In the genomic region with DNA sequence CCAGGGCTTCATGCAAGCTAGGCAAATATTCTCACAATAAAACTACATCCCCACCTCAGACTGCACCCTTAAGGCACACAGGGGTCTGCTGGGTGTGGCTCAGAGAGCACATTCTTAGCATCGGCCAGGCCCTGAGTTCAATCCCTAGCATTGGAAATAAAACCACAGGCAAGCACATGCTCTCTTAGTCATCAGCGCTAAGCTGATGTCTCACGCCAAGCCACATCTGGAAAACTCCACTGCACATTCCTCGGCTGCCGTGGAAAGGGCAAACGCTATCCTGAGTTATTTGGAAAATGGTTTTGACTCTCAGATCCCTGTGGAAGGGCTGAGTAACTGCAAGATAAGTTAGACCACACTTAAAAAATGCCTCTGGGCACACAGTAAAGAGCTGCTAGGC, we compare ENCODE assay signal across 2 mouse cellular contexts.
TF ChIP-seq lines count a peak whose summit lies in the region.

No protein-coding gene starts in this region.

TF ChIP-seq in C2C12, 6 proteins besides CTCF, POLR2A, EP300 and RAD21:
- peak; percentile 84 for TF ChIP-seq USF1 (IDR thresholded peaks at IDR 0.05; ENCODE audit: low read depth)
- peak; percentile 1 for TF ChIP-seq CEBPB (IDR thresholded peaks at IDR 0.05; ENCODE audit: low read depth)
- peak; percentile 81 for TF ChIP-seq MYOD1 (IDR thresholded peaks at IDR 0.05; ENCODE audit: control insufficient read depth, insufficient read length, low read depth)
- peak; percentile 94 for TF ChIP-seq FOSL1 (IDR thresholded peaks at IDR 0.05; ENCODE audit: insufficient read depth, low read length, poor library complexity, severe bottlenecking)
- peak; percentile 97 for TF ChIP-seq MAX (IDR thresholded peaks at IDR 0.05)
- no peak for TF ChIP-seq MYOG (IDR thresholded peaks at IDR 0.05; ENCODE audit: control insufficient read depth, extremely low read depth, insufficient read length)

TF ChIP-seq in myocyte, 11 proteins besides CTCF, POLR2A, EP300 and RAD21:
- TF ChIP-seq MAX (IDR thresholded peaks at IDR 0.05; ENCODE audit: low read depth) (peak; percentile 44), MYOD1 (IDR thresholded peaks at IDR 0.05; ENCODE audit: control insufficient read depth in 1 of 3, insufficient read length in 2 of 3, low read depth in 2 of 3) (peak in 2 of 3 experiments; percentile 21 to 52), E2F4 (IDR thresholded peaks at IDR 0.05; ENCODE audit: insufficient read depth) (no peak), REST (IDR thresholded peaks at IDR 0.05; ENCODE audit: insufficient read depth, insufficient read length) (no peak), MYOG (IDR thresholded peaks at IDR 0.05; ENCODE audit: control insufficient read depth in 1 of 3, insufficient read depth in 1 of 3, insufficient read length in 2 of 3, low read depth in 2 of 3) (peak in 1 of 3 experiments; percentile 46), USF1 (IDR thresholded peaks at IDR 0.05; ENCODE audit: low read depth) (peak; percentile 70), TCF12 (IDR thresholded peaks at IDR 0.05; ENCODE audit: insufficient read depth, poor library complexity, severe bottlenecking) (peak; percentile 55)
TF ChIP-seq in myocyte: peak in this region for 5.
